Mouse (Mus musculus) cerebral cortex, adult 2 months (tissue): ENCODE data around the gene Capn11.

Experiments used
- WGBS: fragments of 180-500 bp; shearing (Covaris S2); methylation state at CpG from one replicate; pipeline ENCODE4 v1.1.7; 2018; 5-methylcytosine and 5-hydroxymethylcytosine counted together

Capn11 gene

DNA sequence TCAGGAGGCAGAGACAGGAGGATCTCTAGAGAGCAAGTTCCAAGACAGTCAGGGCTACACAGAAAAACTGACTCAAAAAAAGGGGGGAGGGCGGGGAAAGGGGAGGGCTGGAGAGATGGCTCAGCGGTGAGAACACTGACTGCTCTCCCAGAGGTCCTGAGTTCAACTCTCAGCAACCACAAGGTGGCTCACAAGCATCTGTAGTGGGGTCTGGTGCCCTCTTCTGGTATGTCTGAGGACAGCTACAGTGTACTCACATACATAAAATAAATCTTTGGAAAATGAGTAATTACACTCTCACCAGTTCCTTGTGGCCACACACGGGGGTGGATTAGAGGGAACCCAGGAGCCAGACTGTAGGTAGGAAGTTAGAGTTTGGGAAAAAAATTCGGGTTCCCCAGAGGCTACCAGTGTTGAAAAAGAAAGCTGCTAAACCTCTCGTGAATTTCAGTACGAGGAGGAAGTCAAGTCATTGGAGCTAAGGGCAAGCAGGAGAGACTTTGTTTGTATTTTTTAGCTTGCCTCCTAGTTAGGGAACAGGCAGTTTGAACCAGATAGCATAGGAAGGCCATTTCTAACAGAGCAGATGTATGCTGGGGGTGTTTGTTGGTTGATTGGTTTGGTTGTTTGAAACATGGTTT lies 76.3 kb downstream of the Capn11 start:
- 50% methylated on average over 6 of the region's 6 CpGs for WGBS

DNA sequence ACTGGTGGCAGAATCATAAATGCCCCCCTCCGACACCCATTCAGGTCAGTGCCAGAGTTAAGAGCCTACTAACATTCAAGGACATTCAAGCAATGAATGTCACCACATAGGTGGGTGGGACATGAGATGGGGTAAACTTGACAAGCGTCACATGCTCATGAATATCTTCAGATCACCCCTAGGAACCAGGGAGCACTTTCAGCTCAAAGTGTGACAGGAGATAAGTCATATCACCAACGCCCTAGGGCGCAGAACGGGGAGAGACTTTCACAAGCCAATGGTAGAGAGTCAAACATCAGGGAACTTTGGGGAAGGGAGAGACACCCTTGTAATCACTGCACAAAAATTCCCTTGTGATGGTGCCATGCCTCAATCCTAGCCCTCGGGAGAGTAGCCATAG lies 76.9 kb downstream of the Capn11 start:
- WGBS: 94% methylated on average over 6 of the region's 6 CpGs

- WGBS: 9% methylated on average over 2 of the region's 2 CpGs
Observed at GRCm38 (mm10) chr17:45581567-45581983, 77.5 kb downstream of the Capn11 start.

- WGBS: 41% methylated on average over 12 of the region's 12 CpGs
Observed at GRCm38 (mm10) chr17:45580958-45581477, 78.1 kb downstream of the Capn11 start.
